Mouse (Mus musculus) heart, postnatal 25 days (tissue): ENCODE measurements around the gene Cnot6. TPM values are rescaled to one million over a fixed set of nuclear protein-coding genes. Genes with fewer than 3 reads are reported as not detected.

Experiments
- total RNA-seq, 2 experiments: library from RNA; stranded (reverse); gene quantifications; 2 replicates each; pipeline ENCODE4 v1.2.3; 2021

The Cnot6 gene
- total RNA-seq, 2 experiments from 2014 or later, result 20.9 to 25.0 TPM

Other genes with a start within 250 kb of the Cnot6 start
- gene Olfr1386, start 247.7 kb downstream of the Cnot6 start, total RNA-seq, result not detected
- not detected for gene Olfr1385, start 223.7 kb downstream of the Cnot6 start, total RNA-seq
- not detected for gene Olfr1384, start 206.0 kb downstream of the Cnot6 start, total RNA-seq
- under 1 TPM; 0.52 to 0.59 TPM for gene Olfr1383, start 193.1 kb downstream of the Cnot6 start, total RNA-seq
- not detected for gene Olfr1382, start 184.5 kb downstream of the Cnot6 start, total RNA-seq
- gene Olfr1381, start 169.3 kb downstream of the Cnot6 start, total RNA-seq, result not detected
- gene Olfr1380, start 155.8 kb downstream of the Cnot6 start, total RNA-seq, result not detected
- gene Flt4, start 103.5 kb downstream of the Cnot6 start, total RNA-seq, result 10 to 100 TPM; 11.2 to 11.7 TPM
- 1 to 10 TPM; 1.2 to 1.4 TPM for gene Scgb3a1, start 49.1 kb downstream of the Cnot6 start, total RNA-seq
- gene Gfpt2, start 81.5 kb upstream of the Cnot6 start, total RNA-seq, result 10 to 100 TPM; 11.8 to 13.9 TPM
- gene Mapk9, start 134.0 kb upstream of the Cnot6 start, total RNA-seq, result 10 to 100 TPM; 42.5 to 44.2 TPM
- gene Rasgef1c, start 189.1 kb upstream of the Cnot6 start, total RNA-seq, result under 1 TPM; 0.31 to 0.42 TPM